Mouse (Mus musculus) layer of hippocampus, postnatal 25 days (tissue): ENCODE measurements around the gene Acox3. TPM values are rescaled to one million over a fixed set of nuclear protein-coding genes. Genes with fewer than 3 reads are reported as not detected.

Experiments
- DNase-seq, 2 experiments: peaks; one replicate each; pipeline ENCODE4 v3.0.0; 2022; ENCODE audit warnings: mixed read lengths in 2 of 2, low spot score in 1 of 2; ENCODE audit errors: extremely low spot score in 1 of 2
- total RNA-seq, 2 experiments: library from RNA; stranded (reverse); gene quantifications; 2 replicates each; pipeline ENCODE4 v1.2.3; 2021

Acox3 gene
- total RNA-seq, 2 experiments from 2014 or later = 25.2 to 32.2 TPM

DNA sequence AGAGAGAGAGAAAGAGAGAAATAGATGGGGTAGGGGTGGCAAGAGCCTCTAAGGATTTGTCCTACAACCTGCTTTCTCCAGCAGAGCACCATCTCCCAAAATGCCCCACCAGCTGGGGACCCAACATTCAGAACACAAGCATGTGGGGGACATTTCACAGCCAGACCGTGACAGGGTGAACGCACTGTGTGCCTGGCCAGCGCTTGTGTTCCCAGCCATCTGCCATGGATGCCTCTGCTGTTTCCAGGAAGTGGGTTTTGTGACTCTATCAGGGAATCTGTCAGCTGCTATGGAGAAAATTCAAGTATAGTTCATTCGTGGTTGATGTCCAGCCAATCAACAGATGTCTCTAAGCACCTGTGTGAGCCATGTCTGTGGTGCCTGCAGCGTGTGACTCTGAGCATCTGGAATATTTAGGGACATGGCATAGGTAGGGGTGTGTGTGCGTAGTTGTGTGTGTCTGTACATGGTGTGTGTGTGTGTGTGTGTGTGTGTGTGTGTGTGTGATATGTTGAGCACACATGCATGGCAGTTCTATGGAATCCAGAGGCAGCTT is 63.2 kb downstream of the Acox3 start:
- no peak for DNase-seq

DNA sequence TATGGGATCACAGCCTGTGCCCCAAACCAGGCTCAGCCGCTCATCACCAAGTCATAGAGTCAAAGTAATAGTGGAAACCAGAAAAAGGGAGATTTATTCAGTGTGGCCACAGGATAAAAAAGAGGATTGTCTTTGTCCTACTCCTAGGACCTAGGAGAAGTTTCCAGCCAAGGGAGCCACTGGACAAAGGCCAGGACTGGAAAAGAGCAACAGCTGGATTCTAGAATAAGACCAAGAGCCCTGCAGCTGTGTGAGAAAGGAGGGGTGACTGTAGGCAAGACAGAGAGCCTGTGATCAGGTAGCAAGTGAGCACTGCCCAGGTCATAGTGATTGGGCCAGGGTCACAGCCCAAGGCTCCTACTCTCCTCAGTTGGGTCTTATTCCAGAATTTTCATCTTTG is 64.1 kb downstream of the Acox3 start:
- no peak for DNase-seq

DNA sequence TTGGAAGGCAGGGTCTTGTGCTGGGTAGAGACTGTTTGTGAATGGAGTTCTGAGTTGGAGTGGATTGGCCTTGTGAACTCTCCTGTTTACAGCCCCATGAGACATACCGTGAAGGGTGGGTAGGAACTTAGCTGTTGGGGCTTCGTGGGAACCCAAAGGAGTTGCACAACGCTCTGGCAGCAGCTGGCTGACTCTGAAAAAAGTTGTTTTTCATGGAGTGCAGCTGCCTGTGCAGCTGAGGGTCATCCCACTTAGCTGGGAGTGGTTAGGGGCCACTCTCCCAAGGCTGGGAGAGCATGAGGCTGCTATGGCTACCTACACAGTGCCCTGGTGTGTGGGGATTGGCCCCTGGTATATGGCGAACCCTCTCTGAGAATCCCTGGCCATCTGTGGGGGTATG is 64.7 kb downstream of the Acox3 start:
- no peak for DNase-seq

DNA sequence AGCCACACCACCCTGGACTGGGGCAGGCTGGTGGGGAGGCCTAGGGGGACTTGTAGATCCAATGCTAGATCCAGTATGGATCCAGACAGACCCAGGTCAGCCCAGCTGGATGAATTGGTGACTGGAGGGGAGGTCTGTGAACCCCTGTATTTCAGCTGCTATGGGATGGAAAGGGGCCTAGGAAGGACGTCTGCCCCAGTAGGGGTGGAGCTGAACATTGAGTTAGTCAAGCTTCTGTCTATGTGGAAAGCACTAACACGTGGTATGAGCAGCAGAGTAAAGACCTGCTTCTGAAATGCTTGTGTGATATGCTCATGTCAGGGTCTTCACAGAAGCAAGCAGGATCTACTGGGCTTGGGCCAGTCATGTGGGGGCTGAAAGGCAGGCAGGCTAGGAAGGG is 65.4 kb downstream of the Acox3 start:
- no peak for DNase-seq

- no peak for DNase-seq
Observed at GRCm38 (mm10) chr5:35652319-35652718, 69.5 kb downstream of the Acox3 start.

- DNase-seq = no peak
Observed at GRCm38 (mm10) chr5:35652872-35653271, 70.0 kb downstream of the Acox3 start.

DNA sequence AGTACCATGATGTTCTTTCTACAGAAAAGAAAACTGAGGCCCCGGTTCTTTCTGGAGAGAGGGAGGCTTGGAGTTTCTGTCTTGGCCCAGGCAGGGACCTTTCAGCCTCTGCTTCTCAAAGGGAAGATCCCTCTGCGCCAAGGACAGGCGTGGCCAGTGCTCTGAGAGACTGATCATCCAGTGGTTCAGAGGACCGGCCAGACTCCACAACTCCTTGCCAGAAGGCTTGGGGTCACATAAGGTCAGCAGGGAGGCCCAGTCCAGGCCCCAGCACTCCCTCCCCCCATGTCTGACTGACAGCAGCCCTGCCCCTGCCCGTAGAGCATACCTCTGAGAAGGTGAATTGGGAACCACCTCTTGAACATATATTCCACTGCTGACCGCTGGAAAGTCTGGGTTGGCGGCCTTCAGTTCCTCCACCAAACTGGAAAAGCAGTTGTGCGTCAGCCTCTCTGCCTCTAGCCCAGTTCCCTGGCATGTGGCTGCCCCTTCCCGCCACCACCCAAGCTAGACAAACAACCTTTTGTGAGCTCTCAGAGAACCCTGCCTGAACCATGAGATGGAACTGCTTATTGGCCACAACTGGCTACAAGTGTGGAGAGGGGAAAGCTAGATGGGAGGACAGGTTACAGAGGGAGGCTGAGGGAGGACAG is 71.0 kb downstream of the Acox3 start:
- DNase-seq = no peak

GRCm38 (mm10) chr5:35655753-35656485 is 73.1 kb downstream of the Acox3 start:
- DNase-seq = no peak

DNA sequence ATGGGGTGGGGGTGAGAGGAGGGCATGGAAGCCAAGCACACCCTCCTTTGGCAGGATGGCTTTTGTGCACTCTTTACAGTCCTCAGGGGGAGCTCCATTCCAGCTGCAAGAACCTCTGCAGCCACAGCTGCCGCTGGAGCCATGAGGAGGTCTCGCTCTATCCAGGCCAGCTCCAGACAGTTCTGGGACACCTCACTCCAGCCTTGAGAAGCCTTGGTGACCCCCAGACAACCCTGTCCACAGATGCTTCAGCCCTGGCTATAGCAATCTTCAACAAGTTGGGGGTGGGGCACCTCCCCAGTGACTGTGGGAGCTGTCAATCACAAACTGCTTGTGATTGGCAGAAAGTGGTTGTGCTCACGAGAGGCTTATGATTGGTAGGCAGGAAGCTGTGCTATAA is 76.7 kb downstream of the Acox3 start:
- no peak for DNase-seq

DNA sequence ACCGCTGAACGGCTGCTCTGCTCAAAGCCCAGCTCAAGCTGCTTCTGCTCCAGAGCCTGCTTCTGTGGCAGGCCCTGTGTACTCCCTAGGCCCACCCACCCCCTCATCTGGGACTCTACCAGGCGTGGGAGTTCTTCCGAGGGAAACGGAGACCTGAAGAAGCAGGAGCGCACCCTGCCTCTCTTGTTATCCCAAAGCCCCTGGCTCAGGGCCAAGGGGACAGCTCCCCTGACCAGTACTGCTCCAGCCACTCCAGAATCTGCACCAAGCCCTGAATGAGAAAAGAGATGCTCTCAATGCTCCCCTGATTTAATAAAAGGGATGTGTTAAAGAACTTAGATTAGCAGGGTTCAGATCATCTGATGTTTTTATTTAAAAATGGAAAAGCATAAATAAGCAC is 78.4 kb downstream of the Acox3 start:
- no peak for DNase-seq

- DNase-seq = no peak
Observed at GRCm38 (mm10) chr5:35662021-35662545, 79.2 kb downstream of the Acox3 start.

Other genes starting within 250 kb of the Acox3 start
- gene Hmx1, start 193.9 kb upstream of the Acox3 start, total RNA-seq = not detected
- gene Cpz, start 57.3 kb upstream of the Acox3 start, total RNA-seq = under 1 TPM; 0.26 to 0.34 TPM
- gene Trmt44, start 8.0 kb upstream of the Acox3 start, total RNA-seq = 1 to 10 TPM; 6.1 to 7.1 TPM
- 1 to 10 TPM; 5.9 to 8.0 TPM for gene Htra3, start 96.7 kb downstream of the Acox3 start, total RNA-seq
- gene Sh3tc1, start 156.9 kb downstream of the Acox3 start, total RNA-seq = 1 to 10 TPM; 1.5 to 1.6 TPM
- gene Ablim2, start 174.8 kb downstream of the Acox3 start, total RNA-seq = 100 to 1,000 TPM; 123 to 132 TPM